In the genomic region with DNA sequence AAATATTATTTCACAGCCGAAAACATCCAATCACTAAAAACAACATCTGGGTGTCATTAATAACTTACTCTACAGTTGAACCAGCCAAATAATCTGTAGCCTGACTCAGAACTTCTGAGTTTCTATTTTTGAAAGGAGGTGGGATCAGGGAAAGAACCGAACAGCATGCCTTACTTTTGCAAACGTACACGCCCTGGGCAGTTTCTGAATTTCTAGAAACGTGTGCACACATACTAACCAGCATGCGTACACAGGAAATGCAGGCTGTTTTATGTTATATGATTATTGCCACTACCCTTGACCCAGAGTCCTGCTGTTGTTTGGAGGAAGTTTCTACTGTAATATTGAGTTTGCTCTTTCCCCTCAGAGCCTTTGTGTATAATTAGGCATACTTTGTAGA, we compare ENCODE assay signal across 13 mouse cellular contexts.
DNase-seq lines count a peak whose midpoint lies in the region; ATAC-seq lines count a peak whose summit lies in the region.
"Had no signal": no experiment of that assay in that cellular context is flagged by ENCODE, and none has a peak within 500 bp of the region (broad histone marks: within the 10 kb centered on the region; RNA-seq: fewer than 3 reads in every experiment).

No protein-coding gene starts in this region.

- WGBS in embryonic facial prominence, embryonic 13.5 days: 37% methylated on average over 6 of the region's 6 CpGs
- 82% methylated on average over 6 of the region's 6 CpGs for WGBS in embryonic facial prominence, embryonic 10.5 days
- 60% methylated on average over 6 of the region's 6 CpGs for WGBS in kidney, embryonic 16.5 days
- 32% methylated on average over 6 of the region's 6 CpGs for WGBS in embryonic facial prominence, embryonic 15.5 days
- 22% methylated on average over 6 of the region's 6 CpGs for WGBS in limb, embryonic 15.5 days

- DNase-seq in embryonic facial prominence, embryonic 10.5 days (ENCODE audit: low spot score): no peak
- no peak for DNase-seq in kidney, adult 8-10 months
- no peak for DNase-seq in urinary bladder, adult 18-20 months (ENCODE audit: low spot score in 2 of 2)
- no peak for DNase-seq in adrenal gland, postnatal 36 days
- DNase-seq: cerebellum, adult 9-10 months; thymus, adult 2 months had no signal

- peak overlapping the region; percentile 71 for H3K27ac ChIP-seq in embryonic facial prominence, embryonic 13.5 days
- no peak overlapping the region for H3K27ac ChIP-seq in embryonic facial prominence, embryonic 10.5 days (replicated peaks)
- peak overlapping the region; percentile 68; the same call in 1 of the 2 replicates for H3K27ac ChIP-seq in kidney, embryonic 16.5 days (ENCODE audit: low read length)
- H3K27ac ChIP-seq in embryonic facial prominence, embryonic 15.5 days (replicated peaks): peak overlapping the region; percentile 79
- peak overlapping the region; percentile 73 for H3K27ac ChIP-seq in limb, embryonic 15.5 days
- H3K27ac ChIP-seq: hindbrain, embryonic 12.5 days; liver, embryonic 14.5 days; midbrain, embryonic 10.5 days had no signal

- H3K27me3 ChIP-seq in embryonic facial prominence, embryonic 13.5 days: no peaks in the 10 kb centered on the region
- no peaks in the 10 kb centered on the region for H3K27me3 ChIP-seq in embryonic facial prominence, embryonic 10.5 days (replicated peaks; ENCODE audit: low read depth, poor library complexity, severe bottlenecking)
- no peaks in the 10 kb centered on the region for H3K27me3 ChIP-seq in kidney, embryonic 16.5 days (ENCODE audit: insufficient read depth, low read length)
- H3K27me3 ChIP-seq in embryonic facial prominence, embryonic 15.5 days: no peaks in the 10 kb centered on the region
- H3K27me3 ChIP-seq in limb, embryonic 15.5 days: no peaks in the 10 kb centered on the region
- H3K27me3 ChIP-seq: hindbrain, embryonic 12.5 days had no signal

- H3K4me2 ChIP-seq in embryonic facial prominence, embryonic 13.5 days: 0 out of 2 replicates have a peak overlapping the region, but pooled peaks have one; percentile 22
- no peak overlapping the region for H3K4me2 ChIP-seq in kidney, embryonic 16.5 days (replicated peaks; ENCODE audit: low read depth, low read length)
- no peak overlapping the region for H3K4me2 ChIP-seq in embryonic facial prominence, embryonic 15.5 days (replicated peaks)
- H3K4me2 ChIP-seq in limb, embryonic 15.5 days: no peak overlapping the region
- H3K4me2 ChIP-seq: hindbrain, embryonic 12.5 days had no signal

- no peaks in the 10 kb centered on the region for H3K9me3 ChIP-seq in embryonic facial prominence, embryonic 13.5 days
- H3K9me3 ChIP-seq in embryonic facial prominence, embryonic 10.5 days: no peaks in the 10 kb centered on the region
- no peaks in the 10 kb centered on the region for H3K9me3 ChIP-seq in kidney, embryonic 16.5 days (ENCODE audit: low read length)
- H3K9me3 ChIP-seq in embryonic facial prominence, embryonic 15.5 days (replicated peaks): no peaks in the 10 kb centered on the region
- H3K9me3 ChIP-seq in limb, embryonic 15.5 days: no peaks in the 10 kb centered on the region
- H3K9me3 ChIP-seq: hindbrain, embryonic 12.5 days; midbrain, embryonic 10.5 days had no signal

- H3K36me3 ChIP-seq in embryonic facial prominence, embryonic 13.5 days: peaks cover 10% of the 10 kb centered on the region
- H3K36me3 ChIP-seq in embryonic facial prominence, embryonic 10.5 days (replicated peaks): no peaks in the 10 kb centered on the region
- H3K36me3 ChIP-seq in kidney, embryonic 16.5 days (ENCODE audit: insufficient read depth, low read length): no peaks in the 10 kb centered on the region
- no peaks in the 10 kb centered on the region for H3K36me3 ChIP-seq in embryonic facial prominence, embryonic 15.5 days
- H3K36me3 ChIP-seq in limb, embryonic 15.5 days: no peaks in the 10 kb centered on the region
- H3K36me3 ChIP-seq: hindbrain, embryonic 12.5 days; midbrain, embryonic 10.5 days had no signal

- H3K9ac ChIP-seq in embryonic facial prominence, embryonic 13.5 days: no peak overlapping the region
- no peak overlapping the region for H3K9ac ChIP-seq in kidney, embryonic 16.5 days (replicated peaks; ENCODE audit: low read length)
- H3K9ac ChIP-seq in embryonic facial prominence, embryonic 15.5 days: no peak overlapping the region
- no peak overlapping the region for H3K9ac ChIP-seq in limb, embryonic 15.5 days
- H3K9ac ChIP-seq: hindbrain, embryonic 12.5 days; liver, embryonic 14.5 days had no signal

- H3K4me3 ChIP-seq in embryonic facial prominence, embryonic 13.5 days: no peak overlapping the region
- H3K4me3 ChIP-seq in embryonic facial prominence, embryonic 10.5 days: no peak overlapping the region
- H3K4me3 ChIP-seq in kidney, embryonic 16.5 days (ENCODE audit: low read length): no peak overlapping the region
- H3K4me3 ChIP-seq in embryonic facial prominence, embryonic 15.5 days (replicated peaks): no peak overlapping the region
- no peak overlapping the region for H3K4me3 ChIP-seq in limb, embryonic 15.5 days
- H3K4me3 ChIP-seq: hindbrain, embryonic 12.5 days; midbrain, embryonic 10.5 days had no signal

- H3K4me1 ChIP-seq in embryonic facial prominence, embryonic 13.5 days: peaks cover 49% of the 10 kb centered on the region
- H3K4me1 ChIP-seq in embryonic facial prominence, embryonic 10.5 days: peaks cover 34% of the 10 kb centered on the region
- peaks cover 50% of the 10 kb centered on the region for H3K4me1 ChIP-seq in kidney, embryonic 16.5 days (ENCODE audit: insufficient read depth, low read length)
- peaks cover 49% of the 10 kb centered on the region for H3K4me1 ChIP-seq in embryonic facial prominence, embryonic 15.5 days
- H3K4me1 ChIP-seq in limb, embryonic 15.5 days: peaks cover 43% of the 10 kb centered on the region

- no peak for ATAC-seq in embryonic facial prominence, embryonic 13.5 days (ENCODE audit: insufficient number of reproducible peaks, insufficient read depth, low FRiP score, low TSS enrichment, low read depth)
- ATAC-seq in kidney, embryonic 16.5 days (ENCODE audit: low FRiP score, low TSS enrichment): no peak
- ATAC-seq in embryonic facial prominence, embryonic 15.5 days (ENCODE audit: insufficient number of reproducible peaks, low FRiP score, low TSS enrichment, low read depth): no peak
- no peak for ATAC-seq in limb, embryonic 15.5 days (ENCODE audit: insufficient number of reproducible peaks, low FRiP score, low TSS enrichment, low read depth)
